Mouse (Mus musculus) G1E (cell line): ENCODE measurements at regions not wholly inside any gene's neighbourhood (a gene's known extent, or its start where the extent isn't known, plus 50 kb on each side); places are given as distances from the start of the nearest gene placed in this dataset.

Source experiments
- CTCF ChIP-seq: IDR thresholded peaks from 2 replicates; pipeline ENCODE4 v1.5.1; 2012; ENCODE audit warnings: low read depth, low read length, inconsistent platforms, mixed read lengths
- GATA1 ChIP-seq: IDR thresholded peaks from 2 replicates; pipeline ENCODE4 v1.6.1; 2012; ENCODE audit warnings: borderline replicate concordance, low read length, inconsistent platforms, mixed read lengths
- TAL1 ChIP-seq: conservative IDR thresholded peaks from 2 replicates; pipeline ENCODE4 v1.6.1; 2012; ENCODE audit warnings: low read depth, low read length, inconsistent platforms, mixed read lengths

- no peak for TF ChIP-seq CTCF
- TF ChIP-seq GATA1, result no peak
- no peak for TF ChIP-seq TAL1
Measured at GRCm38 (mm10) chr3:19424384-19424783, 204.1 kb downstream of the 1700064H15Rik start.
